Mouse (Mus musculus) adrenal gland, postnatal 10 days (tissue): ENCODE data around the gene Cemip2. TPM values are rescaled to one million over a fixed set of nuclear protein-coding genes. Genes with fewer than 3 reads are reported as not detected.
"Not testable (repeated sequence)": the region's sequence is repeated elsewhere in the genome, so short reads cannot be mapped to it uniquely, and the experiment has no call there.

ENCODE experiments used
- DNase-seq: peaks from one replicate; pipeline ENCODE4 v3.0.0; 2021; ENCODE audit warnings: mixed read lengths
- total RNA-seq, 2 experiments: library from RNA; stranded (reverse); gene quantifications; 2 replicates each; pipeline ENCODE4 v1.2.3; 2021

Gene Cemip2
- total RNA-seq, 2 experiments from 2014 or later: 23.4 to 25.9 TPM

- DNase-seq: no peak
Observed at GRCm38 (mm10) chr19:21866094-21866493, 88.0 kb downstream of the Cemip2 start.

DNA sequence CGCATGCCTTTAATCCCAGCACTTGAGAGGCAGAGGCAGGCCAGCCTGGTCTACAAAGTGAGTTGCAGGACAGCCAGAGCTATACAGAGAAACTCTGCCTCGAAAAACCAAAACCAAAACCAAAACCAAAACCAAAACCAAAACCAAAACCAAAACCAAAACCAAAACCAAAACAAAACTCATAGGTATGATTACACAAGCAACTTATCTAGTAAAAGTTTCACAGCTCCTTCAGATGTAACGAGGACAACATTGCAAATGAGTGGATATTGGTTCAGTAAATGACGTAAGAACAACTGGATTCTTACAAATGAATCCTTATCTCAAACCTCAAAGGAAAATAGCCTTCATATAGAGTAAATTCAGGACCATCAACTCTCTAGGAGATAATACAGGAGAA is 88.6 kb downstream of the Cemip2 start:
- not testable (repeated sequence) for DNase-seq

- DNase-seq: no peak
Observed at GRCm38 (mm10) chr19:21868471-21868870, 90.3 kb downstream of the Cemip2 start.

DNA sequence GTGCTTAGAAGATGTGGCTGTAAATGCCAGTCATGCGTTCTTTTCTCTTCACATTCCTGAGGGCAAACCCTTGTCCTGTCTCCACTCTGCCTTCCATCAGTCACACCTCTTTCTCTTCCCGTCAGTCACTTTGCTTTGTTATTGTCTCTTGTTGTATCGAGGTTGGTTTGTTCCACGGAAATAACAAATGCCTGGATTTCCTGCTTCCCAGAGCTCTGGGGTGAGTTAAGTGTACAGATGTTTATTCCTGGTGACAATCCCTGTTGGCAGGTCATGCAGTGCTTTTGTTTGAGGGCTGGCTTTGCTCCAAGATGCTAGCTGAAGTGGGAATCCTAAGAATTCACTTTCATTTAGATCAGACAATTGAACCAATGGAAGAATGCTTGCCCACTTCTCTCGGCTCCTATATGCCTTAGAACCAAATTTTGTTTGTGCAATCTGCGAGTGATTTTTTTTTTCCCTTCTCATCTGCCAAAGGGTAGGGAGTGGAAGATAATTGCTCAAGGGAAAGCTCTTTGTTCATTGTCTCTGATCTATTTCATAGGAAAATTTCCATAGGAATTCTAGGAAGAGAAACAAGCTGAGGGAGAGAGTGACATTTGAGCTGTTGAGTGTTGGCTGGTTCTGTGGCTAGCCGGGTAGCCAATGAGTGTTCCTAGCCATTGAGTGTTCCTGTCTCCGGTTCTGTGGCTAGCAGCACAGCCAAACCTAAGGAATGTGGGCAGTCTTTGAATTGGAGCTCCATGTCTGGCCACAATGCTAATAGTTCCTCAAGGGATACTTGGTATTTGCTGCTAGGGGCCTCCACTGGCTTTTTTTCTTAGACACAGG is 104.2 kb downstream of the Cemip2 start:
- peak; percentile 42 for DNase-seq

GRCm38 (mm10) chr19:21883053-21883452 is 104.9 kb downstream of the Cemip2 start:
- DNase-seq: no peak

- DNase-seq: no peak
Observed at GRCm38 (mm10) chr19:21883922-21884321, 105.8 kb downstream of the Cemip2 start.

DNA sequence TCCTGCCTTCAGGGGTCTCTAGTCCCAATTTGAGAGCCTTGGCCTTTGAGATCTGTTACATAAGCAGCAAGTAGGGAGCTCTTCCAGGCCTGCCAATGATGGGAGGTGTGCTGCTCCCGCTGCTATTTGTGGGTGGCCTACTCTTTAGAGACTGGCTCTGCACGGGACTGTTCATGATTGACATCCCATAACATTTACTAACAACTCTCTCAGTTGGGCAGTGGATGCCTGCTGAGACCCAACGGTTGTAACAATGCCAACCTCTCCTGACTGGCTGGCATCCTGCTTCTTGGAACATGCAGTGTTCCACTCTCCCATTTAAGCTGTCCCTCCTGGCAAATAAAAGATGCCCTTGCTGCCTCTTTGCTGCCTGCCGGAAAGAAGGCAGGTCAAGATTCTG is 106.2 kb downstream of the Cemip2 start:
- no peak for DNase-seq

DNA sequence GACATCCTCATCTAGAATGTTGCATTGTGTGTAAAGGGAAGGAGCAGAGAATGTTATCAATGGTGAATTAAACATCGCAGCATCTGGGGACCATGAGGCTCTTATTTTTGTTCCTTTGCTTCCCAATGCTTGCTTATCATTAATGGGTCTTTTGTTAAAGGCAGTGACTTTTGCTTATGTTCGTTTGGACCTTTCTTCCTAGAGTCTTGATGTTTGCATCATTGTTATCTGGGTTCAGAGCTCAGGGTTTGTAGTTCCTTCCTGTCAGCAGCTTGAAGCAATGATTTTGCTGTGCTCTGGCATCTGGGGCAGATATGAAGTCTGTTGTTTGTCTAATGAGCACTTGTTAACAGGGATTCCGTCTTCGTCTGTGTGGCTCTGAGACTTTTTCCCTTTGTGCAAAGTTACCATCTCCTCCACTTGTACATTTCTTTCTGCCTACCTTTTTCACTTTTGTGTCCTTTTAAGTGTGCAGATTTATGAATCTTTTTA is 108.1 kb downstream of the Cemip2 start:
- DNase-seq: no peak

GRCm38 (mm10) chr19:21890699-21891098 is 112.6 kb downstream of the Cemip2 start:
- no peak for DNase-seq

DNA sequence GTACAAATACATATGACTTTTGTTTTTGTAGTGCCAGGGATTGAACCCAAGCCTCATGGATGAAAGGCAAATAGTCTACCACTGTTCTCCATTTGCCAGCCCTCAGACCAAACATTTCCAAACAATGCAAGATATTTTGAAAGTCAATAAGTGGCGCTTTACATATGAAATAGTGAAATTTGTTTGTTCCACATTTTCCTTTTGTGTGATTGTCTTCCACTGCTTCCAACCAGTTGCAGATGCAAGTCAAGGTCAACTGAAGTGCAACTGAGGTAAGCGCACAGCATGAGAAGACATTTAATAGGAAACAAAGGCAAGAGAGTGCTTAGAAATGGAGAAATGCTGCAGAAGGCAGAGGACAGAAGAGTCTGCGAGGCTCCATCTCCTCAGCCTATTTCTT is 116.7 kb downstream of the Cemip2 start:
- no peak for DNase-seq

GRCm38 (mm10) chr19:21895540-21895939 is 117.4 kb downstream of the Cemip2 start:
- DNase-seq: no peak

- peak; percentile 12 for DNase-seq
Observed at GRCm38 (mm10) chr19:21897122-21897827, 119.1 kb downstream of the Cemip2 start.

- DNase-seq: no peak
Observed at GRCm38 (mm10) chr19:21898015-21898939, 120.1 kb downstream of the Cemip2 start.

Other genes with a start within 250 kb of the Cemip2 start
- gene 1110059E24Rik, start 125.4 kb upstream of the Cemip2 start, total RNA-seq: 10 to 100 TPM; 31.6 to 36.4 TPM
- 10 to 100 TPM; 52.8 to 52.9 TPM for gene Abhd17b, start 125.2 kb upstream of the Cemip2 start, total RNA-seq